Mouse (Mus musculus) liver, embryonic 12.5 days (tissue): ENCODE results near the gene Sptbn1. TPM values are rescaled to one million over a fixed set of nuclear protein-coding genes. Genes with fewer than 3 reads are reported as not detected.
"Not testable (repeated sequence)": the region's sequence is repeated elsewhere in the genome, so short reads cannot be mapped to it uniquely, and the experiment has no call there.

ENCODE experiments used
- ATAC-seq: fragments of 200-750 bp; cut with Nextera tagmentation; 2 replicates; pipeline ENCODE4 v1.8.0; 2017; ENCODE audit warnings: moderate number of reproducible peaks, mild to moderate bottlenecking, moderate library complexity
- H3K27ac ChIP-seq: fragments of 300-500 bp; sonication (generic); 2 replicates; pipeline ENCODE4 v1.5.1; 2016; ENCODE audit warnings: mild to moderate bottlenecking
- H3K27me3 ChIP-seq: fragments of 300-500 bp; sonication (generic); replicated peaks from 2 replicates; pipeline ENCODE4 v1.6.1; 2016; ENCODE audit warnings: mild to moderate bottlenecking, moderate library complexity
- H3K36me3 ChIP-seq: fragments of 300-500 bp; sonication (generic); 2 replicates; pipeline ENCODE4 v1.6.1; 2016; ENCODE audit warnings: mild to moderate bottlenecking, moderate library complexity
- H3K4me1 ChIP-seq: fragments of 300-500 bp; sonication (generic); 2 replicates; pipeline ENCODE4 v1.6.1; 2016
- H3K4me2 ChIP-seq: fragments of 300-500 bp; sonication (generic); 2 replicates; pipeline ENCODE4 v1.6.1; 2016; ENCODE audit warnings: mild to moderate bottlenecking, moderate library complexity
- H3K4me3 ChIP-seq: fragments of 300-500 bp; sonication (generic); 2 replicates; pipeline ENCODE4 v1.5.1; 2016; ENCODE audit warnings: mild to moderate bottlenecking, moderate library complexity
- H3K9ac ChIP-seq: fragments of 300-500 bp; sonication (generic); 2 replicates; pipeline ENCODE4 v1.6.1; 2016; ENCODE audit warnings: mild to moderate bottlenecking, moderate library complexity
- H3K9me3 ChIP-seq: fragments of 300-500 bp; sonication (generic); replicated peaks from 2 replicates; pipeline ENCODE4 v1.6.1; 2016; ENCODE audit warnings: mild to moderate bottlenecking, moderate library complexity
- WGBS: fragments of 180-500 bp; shearing (Covaris S2); methylation state at CpG from one replicate; pipeline ENCODE4 v1.1.7; 2016; ENCODE audit not compliant: insufficient replicate concordance; 5-methylcytosine and 5-hydroxymethylcytosine counted together
- polyA plus RNA-seq: library from polyadenylated mRNA; unstranded; fragments of >200 nt; fragmentation: Nextera tagmentation; extraction: Ambion mirVana; gene quantifications from 2 replicates; pipeline ENCODE4 v1.2.1, GENCODE M21; 2016

Gene Sptbn1
- polyA plus RNA-seq, 1 experiment from 2014 or later, result 24.2 TPM

DNA sequence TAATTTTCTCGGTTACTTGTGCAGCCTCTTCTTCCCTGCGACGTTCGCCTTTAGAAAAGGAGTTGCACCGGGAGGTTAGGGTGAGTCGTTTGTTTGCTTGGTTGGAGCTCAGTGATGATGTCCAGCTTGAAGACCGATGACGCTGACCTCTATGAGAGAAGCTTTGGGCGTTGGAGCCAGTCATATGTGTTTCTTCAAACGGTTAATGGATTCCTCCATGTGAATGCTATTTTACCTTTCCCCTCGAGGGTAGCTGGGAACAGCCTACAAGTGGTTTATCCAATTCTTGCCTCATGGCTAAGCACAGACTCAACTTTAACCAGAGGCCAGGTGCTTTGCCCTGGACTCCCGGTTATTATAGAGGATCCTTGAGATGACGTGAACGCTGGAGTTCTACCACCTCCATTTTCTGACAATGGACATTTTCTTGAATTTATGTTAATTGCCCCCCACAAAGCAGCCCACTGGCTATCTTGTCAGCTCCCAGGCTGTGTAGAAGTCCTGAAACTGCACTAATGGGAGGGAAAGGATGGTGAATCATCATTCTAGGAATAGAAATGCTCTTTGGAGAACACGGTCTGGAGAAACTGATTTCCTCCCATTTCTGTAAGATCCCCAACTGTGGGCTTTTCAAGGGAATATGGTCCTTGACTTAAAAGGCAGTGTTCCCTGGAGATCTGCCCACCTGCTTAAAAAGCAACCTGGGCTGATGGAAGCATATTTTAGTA is 837 bp upstream of the Sptbn1 start:
- H3K4me3 ChIP-seq, result peak overlapping the region; percentile 66
- no peaks in the 10 kb centered on the region for H3K36me3 ChIP-seq
- no peak for ATAC-seq
- H3K9ac ChIP-seq, result no peak overlapping the region
- 6% methylated on average over 15 of the region's 15 CpGs for WGBS
- H3K9me3 ChIP-seq, result no peaks in the 10 kb centered on the region
- H3K27ac ChIP-seq, result no peak overlapping the region
- peaks cover 44% of the 10 kb centered on the region for H3K27me3 ChIP-seq
- H3K4me1 ChIP-seq, result peaks cover 18% of the 10 kb centered on the region; the same call in 1 of the 2 replicates
- peak overlapping the region; percentile 90 for H3K4me2 ChIP-seq

DNA sequence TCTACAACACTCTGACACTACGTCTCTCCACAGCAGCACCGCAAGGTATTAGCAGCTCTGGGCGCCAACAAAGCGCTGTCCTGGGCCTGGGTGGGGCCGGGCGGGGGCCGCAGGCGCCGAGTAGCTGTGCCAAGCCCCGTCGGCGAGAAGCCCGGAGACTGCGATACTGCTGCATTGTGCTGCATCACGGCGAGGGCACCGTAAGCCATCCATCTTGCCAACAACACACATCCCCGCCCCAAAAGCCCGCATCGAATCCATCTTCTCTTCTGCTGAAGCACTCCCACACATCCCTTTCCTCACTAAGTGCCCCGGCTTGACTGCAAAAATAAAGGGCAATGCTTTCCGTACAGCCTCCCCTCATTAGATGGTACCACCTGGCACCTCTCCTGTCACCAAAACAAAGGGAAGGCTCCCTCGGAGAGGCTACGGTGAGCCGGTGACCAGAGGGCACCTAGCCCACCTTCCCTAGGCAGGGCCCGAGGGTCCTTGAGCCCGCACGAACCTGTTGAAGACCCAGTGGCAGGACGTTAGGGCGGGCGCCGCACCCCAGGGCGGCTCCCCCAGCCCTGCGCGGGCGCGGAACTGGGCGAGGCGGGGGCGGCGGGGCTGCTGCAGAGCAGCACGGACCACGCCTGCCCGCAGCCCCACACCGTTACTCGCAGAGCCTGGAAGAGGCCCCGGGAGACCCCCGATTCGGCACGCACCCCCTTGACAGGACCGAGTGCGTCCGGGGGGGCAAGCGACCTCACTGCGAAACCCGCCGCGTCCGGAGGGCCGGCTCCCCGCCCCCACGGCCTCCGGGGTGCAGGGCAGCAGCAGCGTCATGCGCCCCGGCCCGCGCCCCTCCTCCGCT is 711 bp downstream of the Sptbn1 start:
- 1% methylated on average over 61 of the region's 69 CpGs for WGBS
- ATAC-seq, result peak; percentile 65
- Histone ChIP-seq H3K27me3 (peaks cover 44% of the 10 kb centered on the region), H3K36me3 (no peaks in the 10 kb centered on the region), H3K4me3 (peak overlapping the region; percentile 66), H3K9me3 (no peaks in the 10 kb centered on the region), H3K4me1 (peaks cover 18% of the 10 kb centered on the region; the same call in 1 of the 2 replicates), H3K9ac (peak overlapping the region; percentile 65), H3K4me2 (peak overlapping the region; percentile 90), H3K27ac (peak overlapping the region; percentile 72; the same call in 1 of the 2 replicates)

DNA sequence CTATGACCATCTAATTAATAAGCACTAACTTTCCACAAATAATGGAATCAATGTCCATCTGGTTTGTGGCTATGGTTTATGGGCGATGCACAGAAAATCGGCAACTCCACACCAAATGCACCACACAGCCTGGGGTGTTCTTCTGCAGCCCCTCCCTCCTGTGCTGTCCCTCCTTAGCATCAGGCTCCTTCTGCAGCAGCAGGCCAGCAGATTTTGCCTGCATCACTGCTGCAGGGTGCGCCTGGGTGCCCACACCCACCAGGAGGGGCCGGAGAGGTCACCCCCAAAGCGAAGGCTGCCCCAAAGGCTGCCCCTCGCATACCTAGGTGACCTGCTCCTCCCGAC is 1.3 kb downstream of the Sptbn1 start:
- H3K9me3 ChIP-seq, result no peaks in the 10 kb centered on the region
- H3K4me2 ChIP-seq, result peak overlapping the region; percentile 90
- no peaks in the 10 kb centered on the region for H3K36me3 ChIP-seq
- peaks cover 18% of the 10 kb centered on the region; the same call in 1 of the 2 replicates for H3K4me1 ChIP-seq
- H3K27me3 ChIP-seq, result peaks cover 44% of the 10 kb centered on the region
- no peak overlapping the region for H3K27ac ChIP-seq
- 23% methylated on average over 7 of the region's 7 CpGs for WGBS
- peak overlapping the region; percentile 65 for H3K9ac ChIP-seq
- peak overlapping the region; percentile 66 for H3K4me3 ChIP-seq
- 0 out of 2 replicates have a peak, but pooled peaks have one; percentile 3 for ATAC-seq

DNA sequence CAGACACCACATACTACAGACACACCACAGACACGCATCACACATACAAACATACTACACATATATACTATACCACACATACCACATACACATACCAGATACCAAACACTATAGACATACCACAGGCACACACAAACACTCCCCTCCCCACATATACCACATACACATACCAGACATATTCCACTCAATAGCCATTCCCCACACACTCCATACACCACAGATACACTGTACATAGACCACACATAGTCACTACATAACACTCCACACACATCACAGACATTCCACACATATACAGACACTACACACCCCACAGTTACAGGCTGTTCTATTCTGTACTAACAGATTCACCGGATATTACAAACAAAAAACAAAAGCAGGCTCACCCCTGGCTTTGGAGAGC is 2.3 kb downstream of the Sptbn1 start:
- Histone ChIP-seq H3K9ac (no peak overlapping the region), H3K36me3 (no peaks in the 10 kb centered on the region), H3K4me1 (peaks cover 18% of the 10 kb centered on the region; the same call in 1 of the 2 replicates), H3K4me2 (no peak overlapping the region), H3K4me3 (no peak overlapping the region), H3K27ac (no peak overlapping the region), H3K27me3 (peaks cover 44% of the 10 kb centered on the region), H3K9me3 (no peaks in the 10 kb centered on the region)
- WGBS, result 71% methylated on average over 2 of the region's 2 CpGs
- no peak for ATAC-seq

DNA sequence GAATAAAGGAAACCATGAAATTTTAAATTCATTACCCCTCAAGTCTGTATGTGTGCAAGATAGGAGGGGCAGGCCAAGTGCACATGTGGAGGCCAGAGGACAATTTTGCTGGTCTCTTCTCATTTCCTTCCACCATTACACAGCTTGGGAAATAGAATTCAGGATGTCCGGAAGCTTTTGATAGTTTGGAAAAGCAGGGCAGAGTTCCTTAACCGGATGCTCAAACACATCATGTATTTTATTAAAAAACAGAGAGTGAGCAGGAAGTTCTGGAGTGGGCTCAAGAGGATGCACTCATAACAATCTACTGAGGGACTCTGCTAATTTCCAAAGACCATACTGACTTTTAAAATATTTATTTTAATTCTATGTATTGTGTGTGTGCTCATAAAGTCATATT is 4.3 kb downstream of the Sptbn1 start:
- Histone ChIP-seq H3K27me3 (peaks cover 34% of the 10 kb centered on the region), H3K9ac (no peak overlapping the region), H3K36me3 (no peaks in the 10 kb centered on the region), H3K4me1 (peaks cover 18% of the 10 kb centered on the region; the same call in 1 of the 2 replicates), H3K27ac (no peak overlapping the region), H3K4me2 (no peak overlapping the region), H3K9me3 (no peaks in the 10 kb centered on the region), H3K4me3 (no peak overlapping the region)
- 66% methylated on average over 2 of the region's 2 CpGs for WGBS
- ATAC-seq, result no peak

DNA sequence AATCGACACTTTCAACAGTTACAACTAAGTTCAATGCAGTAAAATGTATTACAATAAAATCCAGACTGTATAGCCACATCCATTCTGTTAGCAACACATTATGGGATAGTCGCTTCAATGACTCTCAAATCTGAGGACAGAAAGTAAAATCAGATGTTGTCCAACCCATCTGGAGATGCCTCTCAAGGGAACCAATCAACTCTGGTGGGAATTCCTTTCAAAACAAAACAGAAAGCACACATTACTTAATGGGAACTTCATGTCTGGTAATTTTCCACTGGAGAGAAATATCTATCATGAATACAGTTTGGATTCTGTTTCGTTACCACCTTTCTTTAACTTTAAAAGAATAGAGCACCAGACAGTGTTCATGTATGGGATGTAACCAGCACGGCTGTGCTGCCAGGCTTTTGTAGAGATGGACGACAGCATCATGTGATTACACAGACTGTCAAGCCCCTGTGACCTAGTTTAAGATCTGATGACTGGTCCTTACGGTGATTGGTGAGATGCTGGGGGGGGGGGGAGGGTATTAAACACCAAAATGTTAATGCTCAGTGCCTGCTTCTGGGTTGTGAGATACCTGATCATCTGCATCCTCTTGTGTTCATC is 9.1 kb downstream of the Sptbn1 start:
- 65% methylated on average over 6 of the region's 6 CpGs for WGBS
- H3K27me3 ChIP-seq, result no peaks in the 10 kb centered on the region
- H3K9ac ChIP-seq, result no peak overlapping the region
- H3K4me1 ChIP-seq, result no peaks in the 10 kb centered on the region
- H3K27ac ChIP-seq, result no peak overlapping the region
- no peak overlapping the region for H3K4me2 ChIP-seq
- H3K4me3 ChIP-seq, result no peak overlapping the region
- H3K9me3 ChIP-seq, result no peaks in the 10 kb centered on the region
- no peaks in the 10 kb centered on the region for H3K36me3 ChIP-seq
- ATAC-seq, result no peak

DNA sequence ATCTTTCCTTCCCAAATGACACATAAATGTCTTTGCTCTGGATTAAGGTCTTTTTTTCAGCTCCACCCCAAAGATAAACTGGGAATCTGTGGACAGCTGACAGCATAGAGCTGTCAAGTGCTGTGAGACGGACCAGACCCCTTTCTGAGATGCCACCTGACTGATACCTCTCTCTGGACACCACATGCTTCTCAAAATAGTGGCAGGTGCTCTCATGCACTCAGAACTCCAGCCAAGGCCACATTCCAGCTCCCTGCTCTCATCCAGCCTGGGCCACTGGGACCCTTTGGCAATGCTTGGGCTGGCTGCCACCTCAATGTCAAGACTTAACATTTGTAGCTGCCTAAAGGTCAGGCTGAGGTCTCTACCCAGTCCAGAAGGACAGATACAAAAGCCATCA is 10.2 kb downstream of the Sptbn1 start:
- H3K9ac ChIP-seq, result no peak overlapping the region
- no peak for ATAC-seq
- H3K36me3 ChIP-seq, result no peaks in the 10 kb centered on the region
- no peaks in the 10 kb centered on the region for H3K9me3 ChIP-seq
- WGBS, result 50% methylated on average over 1 of the region's 1 CpGs
- H3K27me3 ChIP-seq, result no peaks in the 10 kb centered on the region
- no peak overlapping the region for H3K4me3 ChIP-seq
- H3K27ac ChIP-seq, result no peak overlapping the region
- H3K4me2 ChIP-seq, result no peak overlapping the region
- no peaks in the 10 kb centered on the region for H3K4me1 ChIP-seq

DNA sequence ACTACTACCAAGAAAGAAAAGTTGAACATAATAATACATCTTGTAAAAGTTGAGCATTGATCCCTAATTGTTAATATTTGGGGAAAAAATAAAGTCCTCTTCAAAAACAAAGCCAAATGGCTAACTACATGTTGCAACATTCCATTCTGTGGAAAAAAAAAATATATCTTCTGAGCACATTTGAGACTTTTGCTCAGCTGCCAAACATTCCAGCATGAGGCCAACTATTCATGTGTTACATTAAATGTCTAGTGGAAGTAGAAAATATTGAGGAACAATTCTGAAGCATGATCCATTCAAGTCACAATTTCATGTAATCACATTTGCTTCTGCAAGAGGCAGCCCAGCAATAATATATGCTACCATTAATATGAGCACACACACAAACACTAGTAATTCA is 10.9 kb downstream of the Sptbn1 start:
- H3K4me2 ChIP-seq, result no peak overlapping the region
- no peaks in the 10 kb centered on the region for H3K27me3 ChIP-seq
- H3K4me3 ChIP-seq, result no peak overlapping the region

DNA sequence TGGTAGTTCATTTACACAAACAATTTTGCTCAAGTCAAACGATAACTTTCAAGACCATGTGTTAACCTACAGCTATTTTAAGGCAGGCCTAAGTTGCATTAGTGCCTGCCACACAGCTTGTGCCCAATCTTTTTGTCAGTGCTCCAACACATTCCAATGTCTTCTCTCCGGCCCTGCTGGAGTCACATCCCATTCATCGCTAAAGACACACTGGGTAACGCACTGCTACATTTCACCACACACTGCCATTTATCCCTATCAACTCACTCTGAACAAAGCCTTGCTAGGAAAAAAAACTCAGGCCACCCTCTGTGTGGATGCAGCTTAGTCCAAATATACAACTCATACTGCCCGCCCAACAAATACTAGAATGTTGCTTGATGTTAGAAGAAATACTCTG is 11.5 kb downstream of the Sptbn1 start:
- no peaks in the 10 kb centered on the region for H3K27me3 ChIP-seq
- H3K4me2 ChIP-seq, result no peak overlapping the region
- no peak overlapping the region for H3K27ac ChIP-seq
- H3K4me1 ChIP-seq, result no peaks in the 10 kb centered on the region
- no peak overlapping the region for H3K4me3 ChIP-seq
- 71% methylated on average over 5 of the region's 5 CpGs for WGBS
- H3K9me3 ChIP-seq, result no peaks in the 10 kb centered on the region
- no peaks in the 10 kb centered on the region for H3K36me3 ChIP-seq
- no peak overlapping the region for H3K9ac ChIP-seq
- ATAC-seq, result no peak

More for the DNA sequence above, 10.9 kb downstream of the Sptbn1 start:
- Histone ChIP-seq H3K27ac (no peak overlapping the region), H3K36me3 (no peaks in the 10 kb centered on the region), H3K9me3 (no peaks in the 10 kb centered on the region), H3K4me1 (no peaks in the 10 kb centered on the region), H3K9ac (no peak overlapping the region)
- no peak for ATAC-seq

DNA sequence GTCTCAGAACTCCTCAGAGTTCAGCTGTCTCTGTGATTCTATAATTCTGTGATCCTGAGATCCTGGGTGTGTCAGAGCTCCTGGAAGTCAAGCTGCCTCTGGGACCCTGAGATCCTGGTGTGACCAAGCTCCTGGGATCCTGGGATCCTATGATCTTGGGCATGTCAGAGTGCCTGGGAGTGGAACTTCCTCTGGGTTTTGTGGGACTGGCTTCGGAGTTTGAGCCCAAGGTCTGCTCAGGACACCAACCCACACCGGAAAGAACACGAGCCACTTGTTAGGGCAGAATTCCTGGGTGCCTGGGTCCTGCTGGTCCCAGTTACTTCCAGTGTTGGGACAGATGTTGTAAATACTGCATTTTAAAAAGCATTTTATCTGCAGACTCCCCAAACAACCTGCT is 12.8 kb downstream of the Sptbn1 start:
- not testable (repeated sequence) for H3K4me1 ChIP-seq, H3K4me2 ChIP-seq, H3K9me3 ChIP-seq, H3K27me3 ChIP-seq, H3K9ac ChIP-seq, H3K4me3 ChIP-seq, ATAC-seq, H3K27ac ChIP-seq, H3K36me3 ChIP-seq
- WGBS, result 84% methylated on average over 3 of the region's 3 CpGs

DNA sequence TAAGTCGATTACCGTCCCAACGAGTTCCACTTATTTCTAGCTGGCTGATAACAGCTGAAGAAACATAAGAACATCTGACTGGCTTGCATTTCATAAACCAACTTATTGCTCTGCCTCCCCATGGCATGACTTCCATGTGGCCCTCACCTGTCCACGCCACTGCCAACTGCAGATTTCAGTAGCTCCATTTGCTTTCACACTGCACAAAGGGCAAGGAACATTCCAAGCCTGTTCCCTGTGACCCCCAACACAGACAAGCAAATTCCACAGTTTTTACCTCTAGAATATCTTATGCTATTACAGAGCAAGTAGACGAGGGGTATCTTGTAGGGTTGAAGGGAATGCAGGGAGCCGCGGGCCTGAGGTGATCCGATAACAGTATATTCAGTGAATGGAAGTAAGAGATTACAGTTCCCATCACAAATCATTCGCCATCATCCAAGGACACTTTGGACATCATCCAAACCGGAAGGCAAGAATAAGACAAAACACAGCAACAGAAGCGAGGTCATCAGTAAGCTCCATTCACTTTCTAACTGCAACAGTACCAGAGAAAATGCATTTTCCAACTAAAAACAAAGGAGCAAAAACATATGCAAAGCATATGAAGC is 16.6 kb downstream of the Sptbn1 start:
- no peak for ATAC-seq
- H3K9ac ChIP-seq, result no peak overlapping the region
- H3K4me2 ChIP-seq, result no peak overlapping the region
- H3K27me3 ChIP-seq, result no peaks in the 10 kb centered on the region
- H3K4me1 ChIP-seq, result 0 out of 2 replicates have a peak, but pooled peaks cover under 1% of the 10 kb centered on the region
- H3K9me3 ChIP-seq, result no peaks in the 10 kb centered on the region
- WGBS, result 72% methylated on average over 11 of the region's 11 CpGs
- no peaks in the 10 kb centered on the region for H3K36me3 ChIP-seq
- H3K4me3 ChIP-seq, result no peak overlapping the region
- no peak overlapping the region for H3K27ac ChIP-seq
